Mouse (Mus musculus): Measurements from ENCODE around the gene Wnt9b.

GRCm38 (mm10) chr11:103734411-103735045 lies 15.1 kb downstream of the Wnt9b start:
- no peak for TF ChIP-seq POLR2A (IDR thresholded peaks at IDR 0.05; ENCODE audit: borderline replicate concordance, low read depth, low read length)
- no peak for TF ChIP-seq CTCF (IDR thresholded peaks at IDR 0.05; ENCODE audit: low read depth, low read length)

Measured in bone marrow macrophage, adult 2 months (primary cell).